Mouse (Mus musculus) common myeloid progenitor, adult 5-6 weeks (primary cell): ENCODE results near the gene Dst. TPM values are rescaled to one million over a fixed set of nuclear protein-coding genes. Genes with fewer than 3 reads are reported as not detected.

ENCODE experiments used
- ATAC-seq: replicated peaks from 2 replicates; pipeline ENCODE4 v1.8.0; 2016; ENCODE audit warnings: low read depth, mild to moderate bottlenecking, moderate TSS enrichment, inconsistent platforms; ENCODE audit not compliant: poor library complexity, severe bottlenecking
- total RNA-seq: library from RNA; stranded (forward); fragments of 200-1000, 187-1606 nt; gene quantifications from 2 replicates; pipeline ENCODE4 v1.2.3, GENCODE M21; 2017

Gene Dst
- total RNA-seq, 1 experiment from 2014 or later, result 8.4 TPM

GRCm38 (mm10) chr1:34188721-34189236, 280.8 kb downstream of the Dst start:
- no peak for ATAC-seq

- ATAC-seq, result no peak
These were observed 281.3 kb downstream of the Dst start for GRCm38 (mm10) chr1:34189318-34189717.

- ATAC-seq, result peak; percentile 63
These were observed 281.9 kb downstream of the Dst start for GRCm38 (mm10) chr1:34189970-34190369.

- no peak for ATAC-seq
These were observed 284.1 kb downstream of the Dst start for GRCm38 (mm10) chr1:34192174-34192573.

GRCm38 (mm10) chr1:34200791-34201190, 292.8 kb downstream of the Dst start:
- ATAC-seq, result no peak

GRCm38 (mm10) chr1:34201483-34201882, 293.5 kb downstream of the Dst start:
- ATAC-seq, result 0 out of 2 replicates have a peak, but pooled peaks have one; percentile 47

GRCm38 (mm10) chr1:34211704-34212103, 303.7 kb downstream of the Dst start:
- ATAC-seq, result no peak

- ATAC-seq, result no peak
These were observed 308.4 kb downstream of the Dst start for GRCm38 (mm10) chr1:34216456-34216855.

- ATAC-seq, result peak; percentile 97
These were observed 310.3 kb downstream of the Dst start for GRCm38 (mm10) chr1:34218323-34218722.

GRCm38 (mm10) chr1:34218801-34219200, 310.8 kb downstream of the Dst start:
- no peak for ATAC-seq

GRCm38 (mm10) chr1:34220094-34220601, 312.1 kb downstream of the Dst start:
- ATAC-seq, result no peak

- ATAC-seq, result no peak
These were observed 315.8 kb downstream of the Dst start for GRCm38 (mm10) chr1:34223866-34224265.

- ATAC-seq, result no peak
These were observed 319.7 kb downstream of the Dst start for GRCm38 (mm10) chr1:34227676-34228075.

- no peak for ATAC-seq
These were observed 323.0 kb downstream of the Dst start for GRCm38 (mm10) chr1:34231041-34231440.

- ATAC-seq, result peak; percentile 93
These were observed 328.3 kb downstream of the Dst start for GRCm38 (mm10) chr1:34236254-34236723.

GRCm38 (mm10) chr1:34237211-34237610, 329.2 kb downstream of the Dst start:
- no peak for ATAC-seq

- ATAC-seq, result no peak
These were observed 329.7 kb downstream of the Dst start for GRCm38 (mm10) chr1:34237689-34238091.

- ATAC-seq, result no peak
These were observed 330.2 kb downstream of the Dst start for GRCm38 (mm10) chr1:34238231-34238630.

- ATAC-seq, result no peak
These were observed 336.7 kb downstream of the Dst start for GRCm38 (mm10) chr1:34244678-34245077.

- no peak for ATAC-seq
These were observed 338.1 kb downstream of the Dst start for GRCm38 (mm10) chr1:34245951-34246641.

- no peak for ATAC-seq
These were observed 338.6 kb downstream of the Dst start for GRCm38 (mm10) chr1:34246642-34246987.

GRCm38 (mm10) chr1:34251137-34251536, 343.1 kb downstream of the Dst start:
- ATAC-seq, result 0 out of 2 replicates have a peak, but pooled peaks have one; percentile 42
